Mouse (Mus musculus) stomach, postnatal 0 days (tissue): Measurements from ENCODE around the gene Gmds. TPM values are rescaled to one million over a fixed set of nuclear protein-coding genes. Genes with fewer than 3 reads are reported as not detected.

ENCODE experiments used
- ATAC-seq: fragments of 200-750 bp; cut with Nextera tagmentation; 2 replicates; pipeline ENCODE4 v1.8.0; 2017; ENCODE audit not compliant: low FRiP score, low TSS enrichment
- DNase-seq: peaks from one replicate; pipeline ENCODE4 v3.0.0-alpha.2; 2016; ENCODE audit warnings: low spot score
- H3K27ac ChIP-seq: fragments of 300-500 bp; sonication (generic); replicated peaks from 2 replicates; pipeline ENCODE4 v1.5.1; 2014; ENCODE audit warnings: mild to moderate bottlenecking, control low read depth
- H3K27me3 ChIP-seq: fragments of 300-500 bp; sonication (generic); 2 replicates; pipeline ENCODE4 v1.6.1; 2014; ENCODE audit warnings: low read length; ENCODE audit not compliant: control insufficient read depth, insufficient read depth
- H3K36me3 ChIP-seq: fragments of 300-500 bp; sonication (generic); 2 replicates; pipeline ENCODE4 v1.6.1; 2014; ENCODE audit warnings: low read length, mixed read lengths; ENCODE audit not compliant: control insufficient read depth, insufficient read depth
- H3K4me1 ChIP-seq: fragments of 300-500 bp; sonication (generic); replicated peaks from 2 replicates; pipeline ENCODE4 v1.6.1; 2014; ENCODE audit warnings: antibody characterized with exemption; ENCODE audit not compliant: control insufficient read depth, insufficient read depth
- H3K4me2 ChIP-seq: fragments of 300-500 bp; sonication (generic); replicated peaks from 2 replicates; pipeline ENCODE4 v1.6.1; 2014; ENCODE audit warnings: low read depth, mild to moderate bottlenecking, control low read depth, moderate library complexity
- H3K4me3 ChIP-seq: fragments of 300-500 bp; sonication (generic); 2 replicates; pipeline ENCODE4 v1.5.1; 2014; ENCODE audit warnings: low read depth, low read length, control low read depth
- H3K9ac ChIP-seq: fragments of 300-500 bp; sonication (generic); 2 replicates; pipeline ENCODE4 v1.6.1; 2014; ENCODE audit warnings: mild to moderate bottlenecking, low read length, control low read depth, mixed read lengths
- H3K9me3 ChIP-seq: fragments of 300-500 bp; sonication (generic); 2 replicates; pipeline ENCODE4 v1.6.1; 2016; ENCODE audit warnings: low read length; ENCODE audit not compliant: control insufficient read depth
- CTCF ChIP-seq: IDR thresholded peaks from 2 replicates; pipeline ENCODE4 v1.5.1; 2016; ENCODE audit warnings: antibody characterized with exemption, low read depth, mild to moderate bottlenecking, moderate library complexity
- EP300 ChIP-seq: optimal IDR thresholded peaks from 2 replicates; pipeline ENCODE3; 2016; ENCODE audit warnings: antibody characterized with exemption
- WGBS: fragments of 180-500 bp; shearing (Covaris S2); extraction: QIAGEN DNeasy Blood & Tissue Kit; methylation state at CpG from one replicate; pipeline ENCODE4 v1.1.7; 2014; 5-methylcytosine and 5-hydroxymethylcytosine counted together
- polyA plus RNA-seq: library from polyadenylated mRNA; unstranded; fragments of >200 nt; fragmentation: Nextera tagmentation; extraction: Ambion mirVana; gene quantifications from 2 replicates; pipeline ENCODE4 v1.2.1, GENCODE M21; 2015

Gmds gene
- polyA plus RNA-seq, 1 experiment from 2014 or later, result 102 TPM

- no peaks in the 10 kb centered on the region for H3K27me3 ChIP-seq
- no peaks in the 10 kb centered on the region for H3K4me1 ChIP-seq
- H3K27ac ChIP-seq, result no peak overlapping the region
- H3K36me3 ChIP-seq, result no peaks in the 10 kb centered on the region
- H3K9ac ChIP-seq, result no peak overlapping the region; the same call in 1 of the 2 replicates
- ATAC-seq, result no peak
- DNase-seq, result no peak
- 51% methylated on average over 6 of the region's 6 CpGs for WGBS
- TF ChIP-seq EP300, result no peak
- no peaks in the 10 kb centered on the region for H3K9me3 ChIP-seq
- H3K4me2 ChIP-seq, result peak overlapping the region; percentile 52
- peak overlapping the region; percentile 25 for H3K4me3 ChIP-seq
These were observed 517.5 kb downstream of the Gmds start for GRCm38 (mm10) chr13:31821050-31821449.

GRCm38 (mm10) chr13:31820587-31821017 is 517.9 kb downstream of the Gmds start:
- 22% methylated on average over 16 of the region's 16 CpGs for WGBS
- H3K4me1 ChIP-seq, result no peaks in the 10 kb centered on the region
- DNase-seq (peak; percentile 34), ATAC-seq (no peak; the same call in 1 of the 2 replicates)
- H3K4me3 ChIP-seq, result peak overlapping the region; percentile 25
- H3K9me3 ChIP-seq, result no peaks in the 10 kb centered on the region
- peak overlapping the region; percentile 52 for H3K4me2 ChIP-seq
- no peak overlapping the region for H3K27ac ChIP-seq
- TF ChIP-seq CTCF (0 out of 2 replicates have a peak, but pooled peaks have one; percentile 2), EP300 (no peak)
- H3K9ac ChIP-seq, result peak overlapping the region; percentile 53; the same call in 1 of the 2 replicates
- H3K36me3 ChIP-seq, result no peaks in the 10 kb centered on the region
- no peaks in the 10 kb centered on the region for H3K27me3 ChIP-seq

GRCm38 (mm10) chr13:31819664-31820405 is 518.7 kb downstream of the Gmds start:
- 62% methylated on average over 14 of the region's 14 CpGs for WGBS
- ATAC-seq (no peak), DNase-seq (no peak)
- Histone ChIP-seq H3K9ac (no peak overlapping the region), H3K4me2 (no peak overlapping the region), H3K36me3 (no peaks in the 10 kb centered on the region), H3K4me1 (no peaks in the 10 kb centered on the region), H3K27ac (no peak overlapping the region), H3K27me3 (no peaks in the 10 kb centered on the region), H3K4me3 (no peak overlapping the region), H3K9me3 (no peaks in the 10 kb centered on the region)
- TF ChIP-seq CTCF, result no peak
- no peak for TF ChIP-seq EP300

- Histone ChIP-seq H3K9me3 (no peaks in the 10 kb centered on the region), H3K9ac (no peak overlapping the region), H3K4me2 (no peak overlapping the region), H3K4me1 (no peaks in the 10 kb centered on the region), H3K27ac (no peak overlapping the region), H3K4me3 (no peak overlapping the region), H3K36me3 (no peaks in the 10 kb centered on the region), H3K27me3 (no peaks in the 10 kb centered on the region)
- no peak for ATAC-seq
- no peak for DNase-seq
- 57% methylated on average over 7 of the region's 7 CpGs for whole genome bisulfite sequencing
- TF ChIP-seq EP300, result no peak
- no peak for TF ChIP-seq CTCF
These were observed 520.2 kb downstream of the Gmds start for GRCm38 (mm10) chr13:31818337-31818736.

- Histone ChIP-seq H3K9ac (no peak overlapping the region), H3K36me3 (no peaks in the 10 kb centered on the region), H3K4me2 (no peak overlapping the region), H3K4me3 (no peak overlapping the region), H3K4me1 (0 out of 2 replicates have a peak, but pooled peaks cover 2% of the 10 kb centered on the region), H3K27ac (no peak overlapping the region), H3K9me3 (no peaks in the 10 kb centered on the region), H3K27me3 (peaks cover 5% of the 10 kb centered on the region; the same call in 1 of the 2 replicates)
- TF ChIP-seq CTCF, result no peak
- TF ChIP-seq EP300, result no peak
- ATAC-seq (no peak), DNase-seq (no peak)
- WGBS, result 61% methylated on average over 15 of the region's 15 CpGs
These were observed 523.0 kb downstream of the Gmds start for GRCm38 (mm10) chr13:31815383-31816003.

- peaks cover 5% of the 10 kb centered on the region; the same call in 1 of the 2 replicates for H3K27me3 ChIP-seq
- H3K4me3 ChIP-seq, result no peak overlapping the region
- H3K9me3 ChIP-seq, result no peaks in the 10 kb centered on the region
- TF ChIP-seq CTCF, result no peak
- no peak for TF ChIP-seq EP300
- no peaks in the 10 kb centered on the region for H3K36me3 ChIP-seq
- H3K27ac ChIP-seq, result no peak overlapping the region
- ATAC-seq, result no peak
- H3K4me2 ChIP-seq, result no peak overlapping the region
- WGBS, result 83% methylated on average over 2 of the region's 2 CpGs
- no peak overlapping the region for H3K9ac ChIP-seq
- 0 out of 2 replicates have a peak, but pooled peaks cover 2% of the 10 kb centered on the region for H3K4me1 ChIP-seq
- no peak for DNase-seq
These were observed 525.8 kb downstream of the Gmds start for GRCm38 (mm10) chr13:31812701-31813100.
